Mouse (Mus musculus): ENCODE data around the gene Ube2l3. TPM values are rescaled to one million over a fixed set of nuclear protein-coding genes. Genes with fewer than 3 reads are reported as not detected.

The Ube2l3 gene
- 348 TPM in 2 replicates for polyA plus RNA-seq (2015; fragmentation: Nextera tagmentation; extraction: Ambion mirVana)

- ATAC-seq (ENCODE audit: insufficient number of reproducible peaks, insufficient read depth, low FRiP score, low TSS enrichment, low read depth), result no peak
- Histone ChIP-seq H3K27ac (peak within 1 kb of the TSS; percentile 84; the same call in 1 of the 2 replicates), H3K4me3 (peak within 1 kb of the TSS; percentile 100), H3K27me3 (peaks cover 15% of the 10 kb centered on the region), H3K36me3 (peaks cover 7% of the 10 kb centered on the region), H3K4me2 (peak within 1 kb of the TSS; percentile 78), H3K9me3 (no peaks in the 10 kb centered on the region), H3K9ac (peak within 1 kb of the TSS; percentile 100; the same call in 1 of the 2 replicates), H3K4me1 (peaks cover 14% of the 10 kb centered on the region)
- WGBS, result 86% methylated on average over 1 of the region's 1 CpGs
Observed at GRCm38 (mm10) chr16:17202549-17202948, at the start of gene Ube2l3. Gene Ube2l3 (minus strand): TSS chr16:17202649.

GRCm38 (mm10) chr16:17251539-17251938, 49.1 kb upstream of the Ube2l3 start:
- H3K27me3 ChIP-seq, result no peaks in the 10 kb centered on the region
- H3K4me1 ChIP-seq, result peaks cover 49% of the 10 kb centered on the region
- no peak overlapping the region for H3K4me2 ChIP-seq
- peaks cover 14% of the 10 kb centered on the region for H3K36me3 ChIP-seq
- no peak overlapping the region for H3K4me3 ChIP-seq
- H3K27ac ChIP-seq, result no peak overlapping the region
- H3K9ac ChIP-seq, result no peak overlapping the region
- H3K9me3 ChIP-seq, result no peaks in the 10 kb centered on the region
- 42% methylated on average over 3 of the region's 3 CpGs for WGBS
- no peak for ATAC-seq (ENCODE audit: insufficient number of reproducible peaks, insufficient read depth, low FRiP score, low TSS enrichment, low read depth)

DNA sequence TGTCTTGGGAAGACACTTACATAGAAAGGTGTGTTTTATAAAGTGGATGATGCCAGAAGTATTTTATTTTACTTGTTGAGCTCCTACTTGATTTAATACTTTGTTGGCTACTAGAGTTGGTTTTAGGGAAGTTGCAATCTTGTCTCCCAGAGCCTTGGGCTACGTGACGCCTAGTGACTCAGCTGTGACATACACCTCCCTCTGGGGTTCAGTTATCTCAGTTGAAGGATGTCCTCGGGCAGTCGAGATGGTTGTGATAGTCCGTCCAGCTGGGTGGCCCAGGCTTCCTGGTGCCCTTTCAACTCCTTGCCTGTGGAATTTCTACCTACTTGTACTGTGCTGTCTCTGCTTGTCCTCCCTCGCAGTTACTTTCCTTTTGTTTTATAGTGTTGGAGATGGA, 46.7 kb upstream of the Ube2l3 start:
- H3K9me3 ChIP-seq, result no peaks in the 10 kb centered on the region
- peaks cover 48% of the 10 kb centered on the region for H3K4me1 ChIP-seq
- no peak overlapping the region for H3K4me3 ChIP-seq
- H3K9ac ChIP-seq, result no peak overlapping the region
- H3K27me3 ChIP-seq, result no peaks in the 10 kb centered on the region
- no peaks in the 10 kb centered on the region for H3K36me3 ChIP-seq
- no peak for ATAC-seq (ENCODE audit: insufficient number of reproducible peaks, insufficient read depth, low FRiP score, low TSS enrichment, low read depth)
- no peak overlapping the region for H3K4me2 ChIP-seq
- no peak overlapping the region for H3K27ac ChIP-seq
- 59% methylated on average over 6 of the region's 6 CpGs for WGBS

GRCm38 (mm10) chr16:17247727-17248126, 45.3 kb upstream of the Ube2l3 start:
- H3K9me3 ChIP-seq, result no peaks in the 10 kb centered on the region
- H3K4me1 ChIP-seq, result peaks cover 43% of the 10 kb centered on the region
- no peak overlapping the region for H3K4me3 ChIP-seq
- no peak overlapping the region for H3K4me2 ChIP-seq
- no peak overlapping the region for H3K9ac ChIP-seq
- H3K27me3 ChIP-seq, result no peaks in the 10 kb centered on the region
- no peak overlapping the region for H3K27ac ChIP-seq
- 64% methylated on average over 4 of the region's 4 CpGs for WGBS
- ATAC-seq (ENCODE audit: insufficient number of reproducible peaks, insufficient read depth, low FRiP score, low TSS enrichment, low read depth), result no peak
- H3K36me3 ChIP-seq, result no peaks in the 10 kb centered on the region

DNA sequence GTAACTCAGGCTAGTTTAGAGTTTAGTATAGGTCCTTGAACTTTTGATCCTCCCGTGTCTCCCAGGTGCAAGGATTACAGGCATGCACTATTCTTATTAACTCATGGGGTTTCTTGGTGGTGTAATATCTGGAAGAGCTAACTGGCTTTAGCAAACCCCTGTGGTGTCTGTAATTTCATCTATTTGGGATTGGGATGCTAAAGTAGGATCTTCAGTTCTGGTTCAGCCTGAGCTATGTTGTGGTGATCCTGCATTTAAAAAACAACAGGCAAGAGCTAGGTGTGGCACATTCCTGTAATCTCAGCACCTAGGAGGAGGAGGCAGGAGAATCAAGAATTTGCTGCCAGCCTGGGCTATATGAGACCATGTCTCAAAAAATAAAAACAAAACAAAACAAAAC, 42.5 kb upstream of the Ube2l3 start:
- Histone ChIP-seq H3K27ac (no peak overlapping the region), H3K4me3 (no peak overlapping the region), H3K4me1 (peaks cover 33% of the 10 kb centered on the region), H3K9ac (no peak overlapping the region), H3K27me3 (no peaks in the 10 kb centered on the region), H3K4me2 (no peak overlapping the region), H3K36me3 (no peaks in the 10 kb centered on the region), H3K9me3 (no peaks in the 10 kb centered on the region)
- 84% methylated on average over 1 of the region's 1 CpGs for WGBS
- no peak for ATAC-seq (ENCODE audit: insufficient number of reproducible peaks, insufficient read depth, low FRiP score, low TSS enrichment, low read depth)

DNA sequence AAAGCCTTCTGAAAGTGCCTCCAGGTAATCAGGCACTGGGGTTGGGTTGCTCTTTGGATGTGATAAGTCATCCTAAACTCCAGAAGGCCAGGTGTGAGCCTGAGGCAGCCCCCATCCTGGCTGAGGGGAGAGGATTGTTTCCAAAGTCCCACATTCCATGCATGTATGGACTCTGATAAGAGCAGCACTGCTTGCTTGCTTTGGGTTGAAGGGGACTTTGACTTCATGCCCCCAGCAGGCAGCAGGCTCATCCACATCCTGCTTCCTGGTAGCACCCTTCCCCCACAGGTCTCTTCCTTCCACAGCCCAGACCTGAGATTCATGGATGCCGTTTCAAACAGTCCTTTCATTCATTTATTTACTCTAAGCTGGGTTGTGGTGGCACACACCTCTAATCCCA, 41.3 kb upstream of the Ube2l3 start:
- Histone ChIP-seq H3K36me3 (no peaks in the 10 kb centered on the region), H3K9ac (no peak overlapping the region), H3K27ac (0 out of 2 replicates have a peak overlapping the region, but pooled peaks have one; percentile 28), H3K4me1 (peaks cover 39% of the 10 kb centered on the region), H3K27me3 (no peaks in the 10 kb centered on the region), H3K4me3 (no peak overlapping the region), H3K9me3 (no peaks in the 10 kb centered on the region), H3K4me2 (no peak overlapping the region)
- WGBS, result 44% methylated on average over 1 of the region's 1 CpGs
- no peak for ATAC-seq (ENCODE audit: insufficient number of reproducible peaks, insufficient read depth, low FRiP score, low TSS enrichment, low read depth)

- no peaks in the 10 kb centered on the region for H3K36me3 ChIP-seq
- H3K4me3 ChIP-seq, result no peak overlapping the region
- ATAC-seq (ENCODE audit: insufficient number of reproducible peaks, insufficient read depth, low FRiP score, low TSS enrichment, low read depth), result no peak
- no peaks in the 10 kb centered on the region for H3K9me3 ChIP-seq
- no peak overlapping the region for H3K4me2 ChIP-seq
- no peaks in the 10 kb centered on the region for H3K27me3 ChIP-seq
- no peak overlapping the region for H3K27ac ChIP-seq
- H3K9ac ChIP-seq, result no peak overlapping the region
- WGBS, result 86% methylated on average over 2 of the region's 2 CpGs
- H3K4me1 ChIP-seq, result peaks cover 51% of the 10 kb centered on the region
Observed at GRCm38 (mm10) chr16:17239409-17239808, 37.0 kb upstream of the Ube2l3 start.

- Histone ChIP-seq H3K36me3 (no peaks in the 10 kb centered on the region), H3K27me3 (no peaks in the 10 kb centered on the region), H3K9ac (no peak overlapping the region), H3K4me1 (peaks cover 45% of the 10 kb centered on the region), H3K4me3 (no peak overlapping the region), H3K27ac (no peak overlapping the region), H3K4me2 (no peak overlapping the region), H3K9me3 (no peaks in the 10 kb centered on the region)
- WGBS, result 84% methylated on average over 3 of the region's 3 CpGs
- no peak for ATAC-seq (ENCODE audit: insufficient number of reproducible peaks, insufficient read depth, low FRiP score, low TSS enrichment, low read depth)
Observed at GRCm38 (mm10) chr16:17237634-17238033, 35.2 kb upstream of the Ube2l3 start.

DNA sequence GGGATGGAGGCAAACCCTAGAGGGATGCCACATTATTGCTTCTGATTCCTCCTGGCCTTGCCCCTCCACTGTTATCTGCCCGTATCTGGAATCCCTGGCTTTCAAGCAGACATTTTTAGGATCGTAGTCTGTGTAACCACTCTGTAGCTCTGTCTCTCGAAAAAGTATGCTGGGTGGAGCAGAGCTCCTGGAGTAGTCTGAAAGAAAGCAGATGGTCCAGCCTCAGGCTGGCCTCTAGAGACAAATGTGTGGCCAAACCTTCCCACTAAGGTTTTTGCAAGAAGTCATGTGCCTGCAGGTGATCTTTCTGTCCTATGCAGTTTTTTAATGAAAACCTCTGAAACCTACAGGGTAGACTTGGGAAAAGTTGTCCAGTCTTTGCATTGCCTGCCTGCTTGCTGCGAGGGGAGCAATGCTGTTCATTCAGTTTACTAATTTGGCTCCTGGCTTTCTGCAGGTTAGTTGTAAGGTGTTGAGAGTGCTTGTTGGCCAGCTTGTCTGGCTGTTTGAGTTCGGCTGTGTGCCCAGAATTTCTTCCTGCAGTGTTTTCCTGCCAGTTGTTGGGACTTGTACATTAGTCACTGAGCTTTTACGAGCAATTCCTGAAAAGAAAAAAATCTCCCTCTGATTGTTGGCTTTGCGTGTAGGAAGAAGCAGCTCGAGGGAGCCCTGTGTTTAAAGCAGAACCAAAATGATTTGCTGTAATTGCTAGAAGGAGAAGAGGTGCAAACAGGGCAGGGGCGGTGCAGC, 32.6 kb upstream of the Ube2l3 start:
- peak overlapping the region; percentile 88 for H3K27ac ChIP-seq

DNA sequence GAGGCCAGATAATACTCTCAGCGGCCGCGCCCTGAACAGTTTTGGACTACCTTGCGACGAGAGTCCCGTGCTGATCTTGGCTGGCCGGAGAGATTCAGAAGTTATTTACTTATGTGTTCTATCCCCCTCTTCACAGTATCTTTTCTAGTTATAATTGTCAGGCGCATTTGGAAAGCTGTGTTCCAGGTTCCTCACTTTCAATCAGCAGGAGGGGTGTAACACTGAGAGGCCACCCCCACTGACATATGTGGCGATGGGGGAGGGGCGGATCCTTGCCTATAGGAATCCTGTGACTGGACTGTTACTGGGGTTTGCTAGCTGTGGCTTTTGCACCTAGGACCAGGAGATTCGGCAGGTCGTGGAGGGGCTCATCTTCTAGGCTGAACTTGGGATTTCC, 32.0 kb upstream of the Ube2l3 start:
- Histone ChIP-seq H3K27ac (peak overlapping the region; percentile 88), H3K4me1 (peaks cover 33% of the 10 kb centered on the region), H3K36me3 (no peaks in the 10 kb centered on the region), H3K9ac (peak overlapping the region; percentile 95), H3K9me3 (no peaks in the 10 kb centered on the region), H3K27me3 (no peaks in the 10 kb centered on the region), H3K4me3 (peak overlapping the region; percentile 80), H3K4me2 (peak overlapping the region; percentile 85)
- WGBS, result 3% methylated on average over 12 of the region's 12 CpGs
- ATAC-seq (ENCODE audit: insufficient number of reproducible peaks, insufficient read depth, low FRiP score, low TSS enrichment, low read depth), result no peak

More for the DNA sequence above, 32.6 kb upstream of the Ube2l3 start:
- no peaks in the 10 kb centered on the region for H3K9me3 ChIP-seq
- H3K9ac ChIP-seq, result peak overlapping the region; percentile 95
- peaks cover 38% of the 10 kb centered on the region for H3K4me1 ChIP-seq
- no peaks in the 10 kb centered on the region for H3K36me3 ChIP-seq
- peak overlapping the region; percentile 85 for H3K4me2 ChIP-seq
- H3K27me3 ChIP-seq, result no peaks in the 10 kb centered on the region
- H3K4me3 ChIP-seq, result peak overlapping the region; percentile 80
- 36% methylated on average over 9 of the region's 9 CpGs for WGBS
- no peak for ATAC-seq (ENCODE audit: insufficient number of reproducible peaks, insufficient read depth, low FRiP score, low TSS enrichment, low read depth)

DNA sequence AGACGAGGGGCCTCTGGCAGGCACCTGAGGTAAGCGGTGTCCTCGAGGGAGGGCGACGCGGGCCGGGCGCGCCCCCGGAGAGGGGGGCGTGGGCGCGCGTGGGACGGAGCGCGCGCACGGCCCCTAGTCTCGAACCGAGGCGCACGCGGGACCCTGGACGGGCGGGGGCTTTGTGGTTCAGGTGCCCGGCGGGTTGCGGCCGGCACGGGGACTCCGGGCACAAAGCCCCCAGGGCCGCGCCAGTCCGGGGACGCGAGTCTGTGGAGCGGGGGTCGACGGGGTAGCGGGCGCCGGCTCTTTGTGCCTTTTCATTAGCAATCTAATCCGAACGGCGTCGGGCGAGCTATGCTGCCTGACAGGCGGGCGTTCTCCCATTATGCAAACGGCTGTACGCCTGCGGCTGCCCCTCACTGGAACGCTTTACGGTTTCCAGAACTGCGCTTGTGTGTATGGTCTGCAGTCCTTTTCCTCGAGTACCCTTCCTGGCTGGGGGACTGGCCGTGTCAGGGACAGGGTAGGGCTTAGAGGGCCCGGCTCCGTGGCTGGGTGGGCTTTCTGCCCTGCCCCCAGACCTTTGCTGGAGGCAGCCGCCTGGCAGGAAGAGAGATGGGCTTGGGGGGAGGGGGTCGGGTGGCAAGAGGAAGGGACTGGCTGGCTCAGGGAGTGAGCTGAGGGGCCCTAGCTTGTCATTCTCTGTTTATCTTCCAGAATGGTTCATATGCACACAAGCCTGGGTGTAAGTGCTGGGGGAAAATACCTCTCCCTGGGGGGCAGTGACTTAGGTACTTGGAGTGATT, 31.5 kb upstream of the Ube2l3 start:
- peaks cover 27% of the 10 kb centered on the region for H3K4me1 ChIP-seq
- peak overlapping the region; percentile 95 for H3K9ac ChIP-seq
- under 1% methylated on average over 60 of the region's 62 CpGs for WGBS
- peak overlapping the region; percentile 88 for H3K27ac ChIP-seq
- no peaks in the 10 kb centered on the region for H3K36me3 ChIP-seq
- peak overlapping the region; percentile 80 for H3K4me3 ChIP-seq
- ATAC-seq (ENCODE audit: insufficient number of reproducible peaks, insufficient read depth, low FRiP score, low TSS enrichment, low read depth), result peak; percentile 39
- H3K9me3 ChIP-seq, result no peaks in the 10 kb centered on the region
- H3K4me2 ChIP-seq, result peak overlapping the region; percentile 85
- H3K27me3 ChIP-seq, result no peaks in the 10 kb centered on the region
